Mouse (Mus musculus) lung, postnatal 25 days (tissue): ENCODE results near the gene Hsf4.
A peak's percentile ranks its signal among the peaks of the same experiment; 100 is the strongest.
"Not testable (repeated sequence)": the region's sequence is repeated elsewhere in the genome, so short reads cannot be mapped to it uniquely, and the experiment has no call there.

Experiments used
- DNase-seq: peaks from one replicate; pipeline ENCODE4 v3.0.0; 2022; ENCODE audit warnings: low spot score

Hsf4 gene

GRCm38 (mm10) chr8:105285514-105285913 is 15.9 kb downstream of the Hsf4 start:
- no peak for DNase-seq

- no peak for DNase-seq
Measured at GRCm38 (mm10) chr8:105286907-105287306, 17.3 kb downstream of the Hsf4 start.

DNA sequence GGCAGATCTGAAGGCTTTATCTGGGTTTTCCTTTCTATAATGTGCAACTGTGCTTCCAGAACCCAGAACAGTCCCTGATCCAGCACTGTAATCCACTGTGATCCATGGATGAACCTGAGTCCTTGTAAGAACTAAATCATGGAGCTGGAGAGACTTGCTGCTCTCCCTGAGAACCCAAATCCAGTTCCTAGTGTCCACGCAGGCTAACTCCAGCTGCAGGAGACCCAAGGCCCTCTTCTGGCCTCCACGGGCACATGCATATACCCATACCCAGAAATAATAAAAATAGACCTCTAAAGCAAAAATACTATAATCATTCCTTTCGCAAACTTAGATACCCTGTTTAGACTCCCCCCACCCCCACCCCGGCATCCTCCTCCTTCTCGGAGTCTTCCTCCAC is 18.6 kb downstream of the Hsf4 start:
- DNase-seq = no peak

DNA sequence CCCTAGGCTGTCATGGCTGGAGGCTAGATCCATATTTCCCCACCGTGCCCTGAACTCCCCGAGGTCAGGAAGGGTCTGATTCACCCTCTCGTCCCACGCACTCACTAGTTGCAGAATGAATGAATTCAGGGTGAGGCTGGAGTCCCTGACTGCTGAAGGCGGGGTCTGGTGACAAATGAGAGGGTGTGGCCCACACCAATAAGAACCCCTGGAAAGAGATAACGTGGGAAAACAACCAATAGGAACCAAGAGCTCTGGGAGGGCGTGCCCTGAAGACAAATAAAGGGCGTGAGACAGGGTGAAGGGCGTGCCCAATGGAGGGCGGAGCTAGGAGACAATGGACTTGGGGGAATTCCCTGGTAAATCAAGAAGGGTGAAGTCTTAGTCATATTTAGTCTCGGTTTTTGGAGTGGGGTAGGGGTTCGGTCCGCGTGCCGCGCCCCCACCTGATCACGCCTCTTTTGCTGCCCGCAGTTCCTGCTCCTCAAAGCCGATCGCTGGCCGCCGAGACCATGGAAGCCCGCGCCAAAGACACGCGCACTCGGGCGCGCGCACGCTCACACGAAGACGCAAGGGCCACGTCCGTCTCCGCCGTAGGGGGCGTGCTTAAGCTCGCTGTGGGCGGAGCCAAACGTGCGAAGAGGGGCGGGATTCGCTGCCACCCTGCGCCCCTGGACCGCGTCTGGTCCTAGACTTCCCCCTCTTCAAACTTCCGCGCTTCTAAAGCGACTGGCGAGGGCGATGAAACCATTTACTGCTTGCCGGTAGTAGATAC is 19.5 kb downstream of the Hsf4 start:
- DNase-seq = peak; percentile 93

- DNase-seq = no peak
Measured at GRCm38 (mm10) chr8:105289805-105290460, 20.3 kb downstream of the Hsf4 start, which contains the start of gene 4931428F04Rik. Gene 4931428F04Rik (minus strand): TSS chr8:105289864.

- DNase-seq = peak; percentile 92
Measured at GRCm38 (mm10) chr8:105290554-105291314, 21.1 kb downstream of the Hsf4 start.

- not testable (repeated sequence) for DNase-seq
Measured at GRCm38 (mm10) chr8:105291364-105291763, 21.8 kb downstream of the Hsf4 start.

- not testable (repeated sequence) for DNase-seq
Measured at GRCm38 (mm10) chr8:105291802-105292201, 22.2 kb downstream of the Hsf4 start.

DNA sequence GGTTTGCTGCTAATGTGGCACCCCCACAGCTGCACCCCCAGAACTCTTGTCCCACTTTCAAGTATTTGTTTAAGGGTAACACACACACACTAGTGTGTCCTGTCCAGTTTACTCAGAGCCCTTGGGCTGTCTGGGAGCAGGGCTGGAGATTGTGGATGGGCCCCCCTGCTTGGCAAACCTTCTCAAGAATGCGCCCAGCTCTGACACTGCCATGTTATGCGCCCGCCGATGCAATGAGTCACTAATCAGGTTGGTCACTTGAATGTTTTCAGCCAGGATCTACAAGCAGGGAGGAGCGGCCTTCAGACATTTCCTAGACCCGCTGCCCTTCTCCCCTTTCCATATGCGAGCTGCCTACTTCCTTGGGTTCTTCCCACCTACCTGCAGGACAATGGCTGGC is 22.9 kb downstream of the Hsf4 start:
- no peak for DNase-seq

DNA sequence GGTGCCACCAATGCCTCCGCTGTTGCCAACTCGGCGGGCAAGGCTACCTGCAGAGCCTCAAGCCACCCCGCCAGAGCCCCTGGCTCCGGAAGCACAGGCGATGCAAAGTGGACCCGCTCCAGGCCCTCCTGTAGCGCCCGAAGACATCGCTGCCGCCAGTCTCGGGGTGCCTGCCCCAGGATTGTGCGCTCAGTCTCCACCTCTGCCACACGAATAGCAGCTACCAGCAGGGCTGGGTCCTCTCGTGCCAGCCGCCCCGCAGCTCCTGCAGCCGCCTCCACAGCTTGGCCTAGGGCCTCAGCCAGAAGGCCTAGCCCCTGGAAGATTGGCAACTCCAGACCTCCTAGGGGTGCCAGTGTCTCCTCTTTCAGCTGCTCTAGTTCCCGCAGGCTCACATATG is 23.8 kb downstream of the Hsf4 start:
- DNase-seq = no peak

DNA sequence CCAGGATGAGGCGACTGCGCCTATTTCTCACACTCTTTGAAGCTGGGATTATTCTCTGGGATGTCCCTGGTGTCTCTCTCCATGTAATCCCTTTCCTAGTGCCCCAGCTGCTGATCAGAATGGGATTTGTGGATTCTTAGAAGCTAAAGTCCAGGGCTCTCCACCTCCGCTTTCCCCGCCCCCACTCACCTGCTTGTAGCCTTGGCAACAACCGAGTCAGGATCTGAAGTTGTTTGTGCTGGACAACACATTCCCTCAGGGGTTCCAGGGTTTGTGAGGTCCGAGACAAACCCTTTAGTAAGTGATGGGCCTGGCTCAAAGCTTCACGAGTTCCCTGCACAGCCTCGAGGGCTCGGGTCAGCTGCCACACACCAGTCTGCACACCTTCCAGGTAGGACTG is 25.2 kb downstream of the Hsf4 start:
- DNase-seq = no peak

GRCm38 (mm10) chr8:105295256-105295655 is 25.7 kb downstream of the Hsf4 start:
- DNase-seq = no peak

GRCm38 (mm10) chr8:105295895-105296573 is 26.4 kb downstream of the Hsf4 start, which contains the start of gene Exoc3l:
Gene Exoc3l (minus strand): TSS chr8:105296101.
- DNase-seq = peak; percentile 48

GRCm38 (mm10) chr8:105297511-105298192 is 28.1 kb downstream of the Hsf4 start, which contains the start of gene E2f4:
Gene E2f4 (plus strand): TSS chr8:105297663.
- peak; percentile 95 for DNase-seq

- no peak for DNase-seq
Measured at GRCm38 (mm10) chr8:105298351-105299252, 29.0 kb downstream of the Hsf4 start.

GRCm38 (mm10) chr8:105299962-105300361 is 30.4 kb downstream of the Hsf4 start:
- no peak for DNase-seq

GRCm38 (mm10) chr8:105303396-105303795 is 33.8 kb downstream of the Hsf4 start:
- no peak for DNase-seq

- no peak for DNase-seq
Measured at GRCm38 (mm10) chr8:105303874-105304273, 34.3 kb downstream of the Hsf4 start.

- DNase-seq = no peak
Measured at GRCm38 (mm10) chr8:105304325-105305210, 35.0 kb downstream of the Hsf4 start.
